Mouse (Mus musculus) embryonic fibroblast, embryonic 13.5 days (primary cell): ENCODE measurements around the gene Klk1. TPM values are rescaled to one million over a fixed set of nuclear protein-coding genes. Genes with fewer than 3 reads are reported as not detected.

ENCODE experiments used
- H3K27ac ChIP-seq: 2 replicates; pipeline ENCODE4 v1.5.1; 2012; ENCODE audit warnings: low read length, control low read depth, inconsistent platforms; ENCODE audit not compliant: insufficient read depth
- H3K4me1 ChIP-seq: 2 replicates; pipeline ENCODE4 v1.6.1; 2011; ENCODE audit warnings: low read length; ENCODE audit not compliant: control insufficient read depth, insufficient read depth
- H3K4me3 ChIP-seq: 2 replicates; pipeline ENCODE4 v1.5.1; 2011; ENCODE audit warnings: mild to moderate bottlenecking, control low read depth, low read length; ENCODE audit not compliant: insufficient read depth
- CTCF ChIP-seq: IDR thresholded peaks from 2 replicates; pipeline ENCODE4 v1.5.1; 2011; ENCODE audit warnings: mild to moderate bottlenecking, control low read depth, low read length, moderate library complexity, borderline replicate concordance; ENCODE audit not compliant: insufficient read depth
- POLR2A ChIP-seq: IDR thresholded peaks from 2 replicates; pipeline ENCODE4 v1.6.1; 2011; ENCODE audit warnings: low read depth, mild to moderate bottlenecking, control low read depth, low read length, moderate library complexity
- polyA plus RNA-seq: library from polyadenylated mRNA; stranded (reverse); fragments of >200 nt; gene quantifications from 2 replicates; pipeline ENCODE4 v1.2.4, GENCODE M21; 2011; ENCODE audit warnings: low read depth; ENCODE audit not compliant: missing spikeins, insufficient read length

The Klk1 gene
- polyA plus RNA-seq, 1 experiment, result not detected

GRCm38 (mm10) chr7:44276461-44277249 is 51.5 kb downstream of the Klk1 start:
- Histone ChIP-seq H3K27ac (no peak overlapping the region), H3K4me1 (no peaks in the 10 kb centered on the region), H3K4me3 (no peak overlapping the region)
- TF ChIP-seq CTCF, result no peak
- TF ChIP-seq POLR2A, result no peak

- Histone ChIP-seq H3K27ac (no peak overlapping the region), H3K4me3 (no peak overlapping the region), H3K4me1 (no peaks in the 10 kb centered on the region)
- TF ChIP-seq CTCF (0 out of 2 replicates have a peak, but pooled peaks have one; percentile 8), POLR2A (no peak)
These were observed 52.1 kb downstream of the Klk1 start for GRCm38 (mm10) chr7:44277250-44277622.

Other genes with a start within 250 kb of the Klk1 start
- gene Klk1b9, start 249.3 kb upstream of the Klk1 start, polyA plus RNA-seq, result not detected in 2 replicates
- not detected in 2 replicates for gene Klk1b11, start 229.5 kb upstream of the Klk1 start, polyA plus RNA-seq
- gene Klk1b26, start 213.2 kb upstream of the Klk1 start, polyA plus RNA-seq, result not detected in 2 replicates
- gene Klk1b27, start 173.1 kb upstream of the Klk1 start, polyA plus RNA-seq, result not detected in 2 replicates
- gene Klk1b21, start 123.0 kb upstream of the Klk1 start, polyA plus RNA-seq, result not detected in 2 replicates
- gene Klk1b22, start 112.7 kb upstream of the Klk1 start, polyA plus RNA-seq, result not detected in 2 replicates
- gene Klk1b16, start 88.6 kb upstream of the Klk1 start, polyA plus RNA-seq, result not detected in 2 replicates
- not detected in 2 replicates for gene Klk1b24, start 37.1 kb upstream of the Klk1 start, polyA plus RNA-seq
- not detected in 2 replicates for gene Klk1b3, start 27.2 kb upstream of the Klk1 start, polyA plus RNA-seq
- not detected in 2 replicates for gene Klk1b4, start 17.9 kb upstream of the Klk1 start, polyA plus RNA-seq
- gene Klk1b5, start 9.4 kb upstream of the Klk1 start, polyA plus RNA-seq, result not detected in 2 replicates
- not detected in 2 replicates for gene Gm36864, start 10.8 kb downstream of the Klk1 start, polyA plus RNA-seq
- 0.75 and 1.1 TPM in 2 replicates for gene 1700028J19Rik, start 21.3 kb downstream of the Klk1 start, polyA plus RNA-seq
- 71.4 and 78.0 TPM in 2 replicates for gene 2410002F23Rik, start 21.4 kb downstream of the Klk1 start, polyA plus RNA-seq
- gene Acp4, start 32.0 kb downstream of the Klk1 start, polyA plus RNA-seq, result not detected in 2 replicates
- not detected in 2 replicates for gene Gm15517, start 36.1 kb downstream of the Klk1 start, polyA plus RNA-seq
- gene Clec11a, start 81.5 kb downstream of the Klk1 start, polyA plus RNA-seq, result 2.6 and 13.4 TPM in 2 replicates
- 1.1 and 2.6 TPM in 2 replicates for gene Shank1, start 84.9 kb downstream of the Klk1 start, polyA plus RNA-seq
- 0.18 and 0.25 TPM in 2 replicates for gene Syt3, start 158.7 kb downstream of the Klk1 start, polyA plus RNA-seq
- gene 1700008O03Rik, start 160.5 kb downstream of the Klk1 start, polyA plus RNA-seq, result not detected in 2 replicates
- gene Lrrc4b, start 203.7 kb downstream of the Klk1 start, polyA plus RNA-seq, result 0.32 TPM in 1 of 2 replicates, not detected in the other
- gene Aspdh, start 240.0 kb downstream of the Klk1 start, polyA plus RNA-seq, result not detected in 2 replicates
- 53.0 and 53.9 TPM in 2 replicates for gene Josd2, start 242.6 kb downstream of the Klk1 start, polyA plus RNA-seq